Mouse (Mus musculus) urinary bladder, postnatal 10 days (tissue): ENCODE results near the gene Elmo1.

ENCODE experiments used
- DNase-seq: peaks from one replicate; pipeline ENCODE4 v3.0.0; 2022; ENCODE audit warnings: low spot score

The Elmo1 gene

DNA sequence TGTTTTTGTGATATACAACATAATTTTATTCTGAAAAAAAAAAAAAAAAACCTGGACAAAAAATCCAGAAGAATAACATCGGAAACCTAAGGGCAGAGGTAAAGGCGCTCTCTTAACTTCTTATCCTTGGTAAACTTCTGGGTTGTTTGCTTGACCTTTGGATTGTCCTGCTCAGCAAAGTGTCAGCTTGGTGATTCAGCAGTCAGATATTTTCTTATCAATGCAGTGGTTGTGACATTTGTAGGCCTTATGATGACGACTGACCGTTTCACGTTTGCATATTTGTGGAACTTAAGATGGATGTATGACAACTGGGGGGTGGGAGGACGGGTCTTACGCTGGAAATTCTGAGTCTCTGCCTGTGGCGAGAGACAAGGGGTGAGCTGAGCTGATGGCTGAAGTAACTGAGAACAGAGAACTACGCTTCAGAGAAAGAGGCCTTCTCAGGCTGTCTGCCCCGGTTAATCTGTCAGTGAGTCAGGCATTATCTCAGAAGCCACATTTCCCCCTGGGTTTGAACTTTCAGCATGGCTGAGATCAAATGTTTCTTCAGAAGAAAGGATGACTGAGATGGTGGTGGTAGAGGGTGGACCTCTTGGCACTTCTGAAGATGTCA, 73.1 kb downstream of the Elmo1 start:
- DNase-seq: no peak

GRCm38 (mm10) chr13:20164837-20165236, 74.4 kb downstream of the Elmo1 start:
- DNase-seq: no peak

GRCm38 (mm10) chr13:20173987-20174654, 83.7 kb downstream of the Elmo1 start:
- no peak for DNase-seq

DNA sequence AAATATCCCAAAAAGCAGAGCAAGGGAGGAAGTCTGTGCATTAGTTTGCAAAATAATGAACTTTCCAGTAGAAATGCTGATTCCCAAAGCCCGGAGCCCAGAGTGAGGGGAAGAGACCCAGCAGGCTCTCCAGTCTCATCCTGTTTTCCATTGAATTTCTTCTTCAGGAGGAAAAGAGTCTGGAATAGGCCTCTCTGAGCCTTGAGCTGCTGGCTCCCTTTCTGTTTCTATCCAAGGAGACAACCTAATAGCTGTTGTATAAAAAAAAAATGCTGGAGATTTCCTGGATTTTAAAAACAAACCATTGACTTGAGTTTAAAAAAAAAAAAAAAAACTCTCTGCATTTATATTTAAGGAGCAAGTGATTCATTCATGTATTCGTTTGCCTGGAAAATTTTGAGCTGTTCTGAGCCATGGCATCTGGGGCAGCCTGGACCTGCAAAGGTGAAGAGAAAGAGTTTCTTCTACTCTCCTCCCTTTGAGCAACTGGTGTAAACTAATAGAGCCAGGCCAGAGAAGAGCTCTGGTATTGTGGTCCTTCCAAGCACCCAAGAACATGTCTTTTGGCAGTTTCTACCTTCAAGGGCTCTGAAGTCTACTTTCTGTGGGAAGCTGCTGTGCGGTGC, 84.4 kb downstream of the Elmo1 start:
- DNase-seq: no peak

DNA sequence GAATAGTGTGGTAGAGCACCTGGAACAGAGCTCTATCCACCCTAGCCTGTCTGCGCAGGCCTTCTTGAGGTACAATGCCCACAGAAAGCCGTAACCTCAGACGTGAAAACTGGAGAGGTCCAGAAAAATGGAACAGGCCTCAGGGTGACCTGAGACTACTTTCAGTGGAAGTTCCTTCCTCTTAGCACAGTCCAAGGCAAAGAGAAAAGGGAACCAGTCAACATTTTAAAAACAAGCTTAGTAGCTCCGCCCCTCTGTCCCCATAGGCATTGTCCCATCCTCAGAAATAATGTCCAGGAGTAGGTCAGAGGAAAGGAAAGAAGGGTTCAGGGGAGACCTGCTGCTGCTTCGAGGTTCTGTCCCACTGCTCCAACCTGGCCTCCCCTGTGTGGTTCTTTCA, 90.3 kb downstream of the Elmo1 start:
- DNase-seq: no peak

DNA sequence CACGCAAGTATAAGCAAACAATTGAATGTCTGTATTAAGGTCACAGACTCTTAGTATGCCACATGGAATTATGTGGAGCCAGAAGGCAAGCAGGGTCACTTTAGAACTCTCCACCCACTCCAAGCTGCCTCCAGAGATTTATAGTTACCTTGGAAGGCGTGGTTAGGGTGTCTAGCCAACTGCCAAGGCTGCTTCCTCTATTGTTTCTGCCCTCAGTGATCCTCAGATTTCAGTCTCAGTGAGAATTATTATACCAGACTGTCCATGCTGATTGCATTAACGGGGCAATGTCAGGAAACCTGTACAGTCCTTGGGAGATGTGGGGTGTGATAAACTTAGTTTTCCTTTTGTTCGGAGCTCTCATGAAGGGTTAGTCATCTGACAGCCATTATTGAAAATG, 90.9 kb downstream of the Elmo1 start:
- no peak for DNase-seq

GRCm38 (mm10) chr13:20182239-20182825, 91.9 kb downstream of the Elmo1 start:
- no peak for DNase-seq

DNA sequence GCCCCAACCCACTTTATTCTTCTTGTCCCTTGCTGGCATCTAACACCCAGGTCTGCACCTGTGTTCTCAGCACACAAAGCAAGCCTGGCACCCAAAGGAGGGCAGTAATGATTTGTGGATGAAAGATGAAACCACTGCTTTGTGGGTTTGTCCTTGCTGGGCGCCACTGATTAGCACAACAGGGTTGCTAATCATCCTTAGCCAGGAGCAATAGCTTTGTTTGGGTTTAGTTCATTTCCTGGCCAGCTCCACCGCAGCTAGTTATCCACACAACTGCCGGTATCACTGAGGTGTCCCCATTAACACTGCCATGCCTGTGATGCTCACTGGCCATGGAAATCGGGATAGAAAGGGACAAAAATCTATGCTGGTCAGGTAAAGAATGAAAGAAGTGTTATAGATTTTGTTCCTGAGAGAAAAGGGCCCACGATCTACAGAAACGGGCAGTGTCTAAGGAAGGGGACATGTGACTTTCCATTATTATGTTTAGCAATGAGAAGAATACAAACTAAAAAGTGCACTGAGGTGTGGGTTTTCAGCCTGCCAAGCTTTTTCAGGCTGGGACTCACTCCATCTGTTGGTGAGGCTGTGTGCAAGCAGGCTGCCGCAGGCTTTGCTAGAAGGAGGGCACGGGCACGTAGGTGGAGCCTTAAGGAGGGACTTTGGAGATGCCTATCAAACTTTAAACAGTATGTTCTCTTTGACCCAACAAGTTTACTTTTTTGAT, 93.3 kb downstream of the Elmo1 start:
- DNase-seq: no peak

GRCm38 (mm10) chr13:20184239-20185033, 94.0 kb downstream of the Elmo1 start:
- no peak for DNase-seq

DNA sequence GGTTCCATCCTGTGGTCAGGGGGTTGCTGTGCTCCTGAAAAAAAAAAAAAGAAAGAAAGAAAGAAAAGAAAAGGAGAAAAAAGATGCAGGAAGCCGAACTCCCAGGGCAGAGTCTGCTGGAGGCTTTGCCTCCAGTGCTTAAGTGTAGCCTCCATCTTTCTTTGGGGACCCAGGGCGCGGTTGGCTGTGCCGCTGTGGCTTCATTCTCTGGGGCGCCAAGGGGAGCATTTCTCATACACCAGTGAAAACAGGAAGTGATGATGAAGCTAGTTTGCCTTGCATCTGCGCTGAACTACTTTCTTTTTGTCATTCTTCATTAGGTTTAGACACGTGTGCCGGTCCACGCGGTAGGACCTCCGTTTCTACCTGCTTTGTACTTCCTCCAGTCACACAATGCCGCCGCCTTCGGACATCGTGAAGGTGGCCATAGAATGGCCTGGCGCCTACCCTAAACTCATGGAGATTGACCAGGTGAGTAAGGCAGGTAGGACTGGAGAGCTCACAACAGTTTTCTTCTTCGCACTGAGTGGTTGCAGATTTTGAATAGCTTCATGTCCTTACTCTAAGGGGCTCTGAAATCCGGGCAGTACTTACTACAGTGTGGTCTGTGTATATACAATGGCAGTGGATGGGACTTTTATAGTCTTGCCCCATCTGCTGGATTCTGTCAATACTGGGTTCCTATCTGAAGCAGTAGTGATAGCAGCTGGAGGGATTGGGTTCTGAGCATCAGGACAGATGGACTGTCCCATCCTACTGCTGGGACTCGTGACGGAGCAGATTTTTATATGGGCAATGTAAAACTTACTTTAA, 94.8 kb downstream of the Elmo1 start:
- DNase-seq: no peak

DNA sequence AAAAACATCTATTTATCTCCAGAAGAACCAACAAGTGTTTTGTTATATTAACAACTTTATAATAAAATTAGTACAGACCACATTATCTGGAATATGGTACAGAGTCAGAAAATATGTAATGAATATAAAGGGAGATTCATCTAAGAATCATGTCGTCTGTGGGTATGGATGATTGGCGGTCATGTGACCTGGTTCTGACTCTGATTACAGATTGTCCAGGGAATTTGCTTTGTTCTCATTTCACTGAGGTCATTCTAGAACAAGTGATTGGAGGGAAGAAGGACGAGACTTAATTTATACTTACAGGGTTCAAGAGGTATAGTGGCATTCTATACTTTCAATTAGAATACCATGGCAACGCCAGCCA, 95.4 kb downstream of the Elmo1 start:
- DNase-seq: no peak

GRCm38 (mm10) chr13:20187647-20188046, 97.3 kb downstream of the Elmo1 start:
- DNase-seq: no peak

DNA sequence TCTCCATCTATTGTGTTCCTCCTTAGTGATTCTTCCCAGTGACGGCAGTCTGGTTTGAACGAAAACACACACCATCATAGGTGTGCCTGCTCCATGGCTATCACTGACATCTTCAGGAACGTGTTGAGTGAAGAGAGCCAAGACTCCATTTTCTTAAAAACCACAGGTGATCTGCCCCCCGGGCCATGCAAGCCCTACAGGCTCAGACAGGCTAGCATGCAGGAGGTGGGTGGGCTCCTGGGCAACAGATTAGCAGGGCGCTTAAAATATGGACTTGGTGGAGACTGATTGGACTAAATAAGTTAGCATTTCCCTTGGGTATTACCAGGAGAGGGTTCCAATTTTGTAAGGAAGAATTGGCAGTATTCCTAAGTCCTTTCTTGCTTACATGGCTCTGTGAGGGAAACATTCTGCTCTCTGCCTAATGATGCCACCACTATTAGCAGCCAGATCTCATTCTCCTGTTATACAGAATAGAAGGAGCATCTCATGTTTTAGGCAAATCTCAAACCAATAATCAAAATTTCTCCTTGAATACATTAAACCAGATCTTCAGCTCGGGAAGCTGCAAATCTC, 101.7 kb downstream of the Elmo1 start:
- DNase-seq: no peak

- DNase-seq: no peak
These were observed 110.2 kb downstream of the Elmo1 start for GRCm38 (mm10) chr13:20200582-20200981.

GRCm38 (mm10) chr13:20202617-20203016, 112.2 kb downstream of the Elmo1 start:
- DNase-seq: no peak

GRCm38 (mm10) chr13:20204165-20204564, 113.8 kb downstream of the Elmo1 start:
- no peak for DNase-seq

DNA sequence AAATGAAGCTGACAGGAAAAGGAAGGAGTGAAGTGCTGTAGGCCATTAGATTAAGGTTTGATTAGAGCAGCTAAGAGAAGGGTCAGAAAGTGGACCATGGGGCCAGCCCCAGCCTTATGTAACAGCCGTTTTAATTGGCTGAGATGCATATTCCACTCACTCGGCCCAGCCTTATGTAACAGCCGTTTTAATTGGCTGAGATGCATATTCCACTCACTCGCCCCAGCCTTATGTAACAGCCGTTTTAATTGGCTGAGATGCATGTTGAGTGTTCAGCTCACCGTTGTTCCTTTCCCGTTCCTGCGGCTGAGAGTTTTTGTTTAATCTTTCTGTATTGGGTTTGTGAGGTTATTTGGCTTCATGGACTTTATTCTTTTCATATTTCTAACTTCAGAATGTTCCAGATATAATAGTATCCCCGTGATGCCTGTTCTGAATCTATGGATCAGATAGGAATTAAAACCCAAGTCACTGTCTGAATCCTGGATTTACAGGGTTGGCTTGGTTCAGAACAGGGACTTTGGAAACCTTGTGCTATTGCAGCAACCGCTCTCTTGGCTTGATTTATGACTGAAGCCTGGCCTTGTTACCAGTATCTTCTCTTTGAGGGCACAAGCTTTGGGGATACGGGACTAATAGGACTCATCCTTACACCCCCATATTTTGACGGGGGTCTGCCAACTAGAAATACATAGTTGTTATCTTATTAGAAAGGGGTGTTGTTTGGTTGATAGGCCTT, 114.8 kb downstream of the Elmo1 start:
- no peak for DNase-seq

DNA sequence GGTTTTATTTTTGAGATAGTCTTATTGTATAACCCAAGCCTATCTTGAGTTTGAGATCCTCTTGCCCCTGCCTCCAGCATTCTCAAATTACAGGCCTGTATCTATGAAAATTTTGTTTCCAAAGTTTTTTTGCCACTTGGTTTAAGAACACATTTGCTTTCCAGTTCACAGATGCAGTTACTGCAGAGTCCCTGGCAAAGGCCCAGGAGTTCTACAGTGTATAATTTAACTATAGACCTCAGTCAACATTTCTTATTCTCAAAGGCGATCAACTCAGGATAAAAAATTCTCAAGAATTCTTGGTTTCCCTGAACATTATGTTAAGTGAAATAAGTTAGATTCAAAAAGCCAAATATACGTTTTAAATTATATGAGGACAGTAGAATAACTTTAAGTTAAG, 115.3 kb downstream of the Elmo1 start:
- no peak for DNase-seq

DNA sequence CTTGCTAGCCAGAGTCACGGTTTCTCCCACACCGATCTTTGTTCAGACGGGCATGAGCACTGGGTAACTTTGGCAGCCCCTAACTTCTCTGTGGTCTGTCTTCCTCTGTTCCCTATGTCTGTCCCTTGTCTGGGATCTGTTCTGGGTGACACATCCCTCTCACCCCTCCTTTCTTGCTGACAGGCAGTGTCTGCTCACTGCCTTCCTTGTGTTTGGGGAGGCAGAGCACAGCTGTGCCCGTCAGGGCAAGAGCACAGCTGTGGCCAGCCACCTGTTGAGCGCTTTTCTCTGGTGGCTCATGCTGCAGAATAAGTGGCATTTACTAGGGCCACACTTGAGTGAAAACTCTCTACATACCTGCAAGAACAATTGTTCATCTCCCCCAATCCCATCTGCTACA, 116.7 kb downstream of the Elmo1 start:
- no peak for DNase-seq
